Mouse (Mus musculus): ENCODE data around the gene Nt5c1b. TPM values are rescaled to one million over a fixed set of nuclear protein-coding genes. Genes with fewer than 3 reads are reported as not detected.

Nt5c1b gene
- polyA plus RNA-seq (2016; fragmentation: Nextera tagmentation; extraction: Ambion mirVana) = 0.10 TPM in 1 of 2 replicates, not detected in the other

DNA sequence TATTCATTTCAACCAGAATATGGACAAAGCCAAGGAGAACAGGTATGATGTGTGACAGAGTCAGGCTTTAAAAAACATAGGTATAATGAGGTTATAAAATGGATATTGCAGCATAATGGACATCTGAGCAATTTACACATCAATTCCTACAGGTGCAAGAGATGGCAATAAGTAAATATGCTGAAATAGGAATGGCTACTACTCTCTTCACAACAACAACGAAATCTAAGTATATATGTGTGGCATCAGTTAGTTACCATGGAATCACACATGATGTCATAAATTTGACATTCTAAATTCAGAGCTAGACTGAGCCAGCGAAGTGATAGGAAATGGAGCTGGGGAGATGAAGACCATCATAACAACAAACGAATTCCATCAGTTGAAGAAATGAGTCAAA lies at the start of gene Nt5c1b:
TSS of gene Nt5c1b (plus strand) at position 301 of the 400 bp plus-strand sequence.
- no peak for DNase-seq (ENCODE audit: low spot score)
- no peak within 1 kb of the TSS for H3K4me3 ChIP-seq
- no peaks in the 10 kb centered on the region for H3K9me3 ChIP-seq
- no peaks in the 10 kb centered on the region for H3K27me3 ChIP-seq (ENCODE audit: insufficient read depth, poor library complexity, severe bottlenecking)
- H3K4me1 ChIP-seq = no peaks in the 10 kb centered on the region
- no peaks in the 10 kb centered on the region for H3K36me3 ChIP-seq
- H3K27ac ChIP-seq = no peak within 1 kb of the TSS
- 77% methylated on average over 3 of the region's 3 CpGs for WGBS

GRCm38 (mm10) chr12:10327651-10328050 lies 42.1 kb upstream of the Nt5c1b start:
- H3K9me3 ChIP-seq = no peaks in the 10 kb centered on the region
- H3K27me3 ChIP-seq (ENCODE audit: insufficient read depth, poor library complexity, severe bottlenecking) = no peaks in the 10 kb centered on the region
- DNase-seq (ENCODE audit: low spot score) = no peak
- no peaks in the 10 kb centered on the region for H3K36me3 ChIP-seq
- no peak overlapping the region for H3K27ac ChIP-seq
- no peak overlapping the region for H3K4me3 ChIP-seq
- 90% methylated on average over 10 of the region's 10 CpGs for WGBS
- H3K4me1 ChIP-seq = no peaks in the 10 kb centered on the region

DNA sequence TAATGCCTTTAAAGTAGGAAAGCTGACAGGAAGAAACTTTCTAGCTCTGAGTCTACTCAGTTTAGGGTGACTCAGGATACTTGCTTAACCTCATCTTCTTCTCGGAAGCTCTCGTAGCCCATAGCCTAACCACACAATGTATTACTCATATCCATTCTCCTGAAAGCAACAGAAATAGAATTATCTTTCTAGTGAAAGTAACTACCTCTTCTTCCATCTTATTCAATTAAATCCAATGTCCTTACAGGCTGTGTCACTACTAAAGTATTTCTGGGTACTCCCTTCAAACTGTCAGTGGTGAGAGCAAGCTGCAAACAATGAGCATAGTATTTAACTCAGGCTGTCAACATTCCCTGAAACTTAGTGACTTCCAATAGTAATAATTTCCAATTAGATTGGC lies 40.3 kb upstream of the Nt5c1b start:
- no peaks in the 10 kb centered on the region for H3K9me3 ChIP-seq
- DNase-seq (ENCODE audit: low spot score) = no peak
- 85% methylated on average over 2 of the region's 2 CpGs for WGBS
- H3K36me3 ChIP-seq = no peaks in the 10 kb centered on the region
- H3K4me3 ChIP-seq = no peak overlapping the region
- no peak overlapping the region for H3K27ac ChIP-seq
- no peaks in the 10 kb centered on the region for H3K4me1 ChIP-seq
- no peaks in the 10 kb centered on the region for H3K27me3 ChIP-seq (ENCODE audit: insufficient read depth, poor library complexity, severe bottlenecking)

DNA sequence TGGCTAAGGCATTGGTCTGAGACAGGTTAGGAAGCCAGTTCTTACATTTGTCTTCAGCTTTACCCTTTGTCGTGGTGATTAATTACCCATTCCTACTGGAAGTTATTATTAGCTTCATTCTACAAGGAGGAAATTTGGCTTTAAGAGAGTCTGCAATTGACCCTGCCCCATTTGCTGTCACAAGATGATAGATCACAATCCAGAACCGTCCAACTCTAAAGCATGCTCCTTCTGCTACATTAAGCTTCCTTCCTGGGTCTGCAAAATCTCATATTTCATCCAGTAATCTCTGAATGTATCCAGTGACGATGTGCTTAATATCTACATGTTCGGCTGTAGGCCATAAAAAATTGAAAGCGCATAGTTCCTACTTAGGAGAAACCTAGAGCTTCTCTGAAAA lies 29.2 kb upstream of the Nt5c1b start:
- Histone ChIP-seq H3K4me1 (no peaks in the 10 kb centered on the region), H3K4me3 (no peak overlapping the region), H3K27ac (no peak overlapping the region), H3K27me3 (ENCODE audit: insufficient read depth, poor library complexity, severe bottlenecking) (no peaks in the 10 kb centered on the region), H3K36me3 (no peaks in the 10 kb centered on the region), H3K9me3 (no peaks in the 10 kb centered on the region)
- WGBS = 80% methylated on average over 5 of the region's 5 CpGs
- DNase-seq (ENCODE audit: low spot score) = no peak

GRCm38 (mm10) chr12:10350706-10351105 lies 19.1 kb upstream of the Nt5c1b start:
- H3K9me3 ChIP-seq = no peaks in the 10 kb centered on the region
- no peaks in the 10 kb centered on the region for H3K4me1 ChIP-seq
- DNase-seq (ENCODE audit: low spot score) = no peak
- H3K27me3 ChIP-seq (ENCODE audit: insufficient read depth, poor library complexity, severe bottlenecking) = no peaks in the 10 kb centered on the region
- WGBS = 48% methylated on average over 3 of the region's 3 CpGs
- no peaks in the 10 kb centered on the region for H3K36me3 ChIP-seq
- H3K27ac ChIP-seq = no peak overlapping the region
- no peak overlapping the region for H3K4me3 ChIP-seq

- 67% methylated on average over 6 of the region's 6 CpGs for WGBS
- no peak for DNase-seq (ENCODE audit: low spot score)
- Histone ChIP-seq H3K27ac (no peak overlapping the region), H3K9me3 (no peaks in the 10 kb centered on the region), H3K27me3 (ENCODE audit: insufficient read depth, poor library complexity, severe bottlenecking) (no peaks in the 10 kb centered on the region), H3K4me1 (no peaks in the 10 kb centered on the region), H3K36me3 (no peaks in the 10 kb centered on the region), H3K4me3 (no peak overlapping the region)
Observed at GRCm38 (mm10) chr12:10357756-10358155, 12.0 kb upstream of the Nt5c1b start.

DNA sequence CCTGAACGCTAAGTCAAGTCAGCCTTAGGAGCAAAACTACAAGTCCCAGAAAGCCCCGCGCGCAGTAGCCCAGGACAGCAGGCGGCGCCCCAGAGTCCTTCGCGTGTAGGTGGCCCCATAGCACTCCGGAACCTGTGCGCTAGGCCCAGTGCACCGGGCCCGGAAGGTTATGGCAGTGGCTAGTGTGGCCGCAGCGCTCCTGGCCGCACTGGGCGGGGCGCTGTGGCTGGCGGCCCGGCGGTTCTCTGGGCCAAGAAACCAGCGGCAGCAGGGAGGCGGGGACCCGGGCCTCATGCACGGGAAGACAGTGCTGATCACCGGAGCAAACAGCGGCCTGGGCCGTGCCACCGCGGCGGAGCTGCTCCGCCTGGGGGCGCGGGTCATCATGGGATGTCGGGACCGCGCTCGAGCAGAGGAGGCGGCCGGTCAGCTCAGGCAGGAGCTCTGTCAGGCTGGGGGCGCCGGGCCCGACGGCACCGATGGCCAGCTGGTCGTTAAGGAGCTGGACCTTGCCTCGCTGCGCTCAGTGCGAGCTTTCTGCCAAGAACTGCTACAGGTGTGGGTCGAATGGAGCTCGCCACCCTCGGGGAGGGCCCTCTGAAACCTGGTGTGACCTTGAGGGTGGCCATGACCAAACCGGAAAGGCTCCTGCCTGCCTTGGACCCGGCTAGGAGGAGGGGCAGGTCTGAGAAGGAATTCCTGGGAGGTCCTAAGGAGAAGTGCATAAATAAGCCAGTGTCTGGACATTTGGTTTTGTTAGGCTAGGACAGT lies 21.1 kb downstream of the Nt5c1b start, which contains the start of gene Rdh14:
TSS of gene Rdh14 (plus strand) at position 102 of the 771 bp plus-strand sequence.
- Histone ChIP-seq H3K4me1 (0 out of 2 replicates have a peak, but pooled peaks cover 3% of the 10 kb centered on the region), H3K27ac (peak within 1 kb of the TSS; percentile 98), H3K4me3 (peak within 1 kb of the TSS; percentile 64), H3K9me3 (no peaks in the 10 kb centered on the region), H3K27me3 (ENCODE audit: insufficient read depth, poor library complexity, severe bottlenecking) (no peaks in the 10 kb centered on the region), H3K36me3 (peaks cover 9% of the 10 kb centered on the region)
- WGBS = under 1% methylated on average over 53 of the region's 53 CpGs
- peak; percentile 97 for DNase-seq (ENCODE audit: low spot score)

DNA sequence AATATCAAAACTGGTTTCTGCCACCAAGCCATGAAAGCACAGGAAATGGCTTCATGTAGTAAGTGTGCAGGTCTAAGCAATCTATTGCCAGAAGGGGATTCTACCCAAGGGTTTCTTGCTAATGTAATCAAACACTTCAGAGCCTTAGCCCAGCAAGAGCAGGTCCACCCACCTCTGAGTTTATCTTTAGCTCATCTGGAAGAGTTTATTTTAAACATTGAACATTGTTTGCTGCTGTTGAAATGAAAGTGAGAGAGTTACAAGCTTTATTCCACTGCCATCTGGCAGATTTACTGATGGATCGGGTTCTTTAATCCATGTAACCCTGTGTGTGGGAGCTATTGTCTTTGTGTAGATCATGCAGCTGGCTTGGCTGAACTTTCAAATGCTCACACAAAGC lies 31.0 kb downstream of the Nt5c1b start:
- Histone ChIP-seq H3K4me1 (no peaks in the 10 kb centered on the region), H3K36me3 (no peaks in the 10 kb centered on the region), H3K27ac (no peak overlapping the region), H3K4me3 (no peak overlapping the region), H3K9me3 (no peaks in the 10 kb centered on the region), H3K27me3 (ENCODE audit: insufficient read depth, poor library complexity, severe bottlenecking) (no peaks in the 10 kb centered on the region)
- WGBS = 81% methylated on average over 1 of the region's 1 CpGs
- DNase-seq (ENCODE audit: low spot score) = no peak

DNA sequence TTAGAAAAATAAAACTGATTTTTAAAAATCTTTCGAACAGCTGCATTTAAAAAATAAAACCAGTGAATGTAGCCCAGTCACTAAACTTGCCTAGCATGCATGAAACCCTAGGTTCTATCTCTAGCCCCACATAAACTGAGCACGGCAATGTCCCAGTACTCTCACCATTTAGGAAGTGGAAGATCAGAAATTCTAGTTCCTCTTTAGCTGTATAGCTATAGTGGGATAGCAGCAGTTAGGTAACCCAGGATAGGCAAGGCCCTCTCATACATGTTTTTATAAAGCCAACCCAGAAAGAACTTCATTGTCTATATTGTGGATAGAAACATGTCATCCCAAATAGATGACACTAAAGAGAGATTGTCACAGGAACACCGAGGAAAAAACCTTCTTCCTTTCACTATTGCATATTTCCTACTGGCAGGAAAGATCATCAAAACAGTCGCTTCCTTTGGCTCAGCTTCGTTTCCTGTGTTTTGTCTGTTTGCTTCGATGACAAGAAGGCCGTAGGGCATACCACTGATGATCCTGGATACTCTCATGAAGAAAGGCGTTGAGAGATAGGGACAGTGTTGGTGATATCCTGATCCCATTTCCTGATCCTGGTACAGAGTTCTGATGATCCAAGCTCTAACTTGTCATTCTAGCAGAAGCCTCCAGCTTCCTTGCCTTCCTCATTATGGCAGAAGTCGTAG lies 32.8 kb downstream of the Nt5c1b start:
- H3K4me3 ChIP-seq = no peak overlapping the region
- H3K27ac ChIP-seq = no peak overlapping the region
- no peak for DNase-seq (ENCODE audit: low spot score)
- no peaks in the 10 kb centered on the region for H3K36me3 ChIP-seq
- H3K4me1 ChIP-seq = no peaks in the 10 kb centered on the region
- H3K9me3 ChIP-seq = no peaks in the 10 kb centered on the region
- no peaks in the 10 kb centered on the region for H3K27me3 ChIP-seq (ENCODE audit: insufficient read depth, poor library complexity, severe bottlenecking)
- 63% methylated on average over 9 of the region's 9 CpGs for WGBS

GRCm38 (mm10) chr12:10410511-10411179 lies 40.9 kb downstream of the Nt5c1b start:
- no peak for DNase-seq (ENCODE audit: low spot score)
- no peak overlapping the region for H3K4me3 ChIP-seq
- no peaks in the 10 kb centered on the region for H3K9me3 ChIP-seq
- WGBS = 84% methylated on average over 3 of the region's 3 CpGs
- no peak overlapping the region for H3K27ac ChIP-seq
- peaks cover 7% of the 10 kb centered on the region; the same call in 1 of the 2 replicates for H3K4me1 ChIP-seq
- no peaks in the 10 kb centered on the region for H3K27me3 ChIP-seq (ENCODE audit: insufficient read depth, poor library complexity, severe bottlenecking)
- H3K36me3 ChIP-seq = no peaks in the 10 kb centered on the region

DNA sequence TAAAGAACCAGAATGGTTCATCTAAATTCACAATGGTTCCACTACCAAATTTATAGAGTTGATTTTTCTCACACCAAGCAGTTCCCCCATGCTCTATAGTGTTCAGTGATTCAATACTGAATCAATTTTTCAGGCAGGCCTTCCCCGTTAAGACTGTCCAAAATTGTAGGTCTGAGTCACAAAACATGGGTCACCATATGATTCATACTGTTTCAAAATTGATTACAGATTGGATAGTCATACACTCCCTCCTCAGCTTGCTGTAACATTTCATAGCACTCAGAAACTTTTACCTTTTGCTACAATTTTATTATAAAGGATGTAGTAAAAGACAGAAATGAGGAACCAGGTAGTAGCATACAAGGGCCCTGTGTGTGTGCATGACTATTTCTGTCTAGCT lies 41.7 kb downstream of the Nt5c1b start:
- Histone ChIP-seq H3K27ac (no peak overlapping the region), H3K36me3 (no peaks in the 10 kb centered on the region), H3K9me3 (no peaks in the 10 kb centered on the region), H3K4me1 (peaks cover 7% of the 10 kb centered on the region; the same call in 1 of the 2 replicates), H3K4me3 (no peak overlapping the region), H3K27me3 (ENCODE audit: insufficient read depth, poor library complexity, severe bottlenecking) (no peaks in the 10 kb centered on the region)
- DNase-seq (ENCODE audit: low spot score) = no peak
- WGBS = 91% methylated on average over 1 of the region's 1 CpGs

DNA sequence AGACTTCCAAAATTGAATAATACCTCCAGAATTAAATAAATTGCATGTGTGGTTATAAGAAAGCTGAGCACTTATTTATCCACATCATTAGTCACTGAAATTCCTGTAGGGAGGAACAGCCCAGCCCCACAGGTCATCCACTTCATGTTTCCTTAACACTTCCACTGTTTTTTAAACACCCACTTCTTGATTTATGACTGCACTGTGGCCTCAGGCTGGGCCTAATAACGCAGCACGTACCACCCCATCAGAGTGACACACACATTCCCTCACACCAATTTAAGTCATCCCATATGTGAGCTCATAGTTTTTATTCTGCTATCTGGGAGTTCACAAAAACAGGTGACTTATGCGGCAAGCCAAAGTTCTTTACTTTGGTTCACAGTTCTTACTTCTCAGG lies 52.6 kb downstream of the Nt5c1b start:
- 73% methylated on average over 3 of the region's 3 CpGs for WGBS
- H3K4me1 ChIP-seq = no peaks in the 10 kb centered on the region
- no peak overlapping the region for H3K4me3 ChIP-seq
- H3K36me3 ChIP-seq = no peaks in the 10 kb centered on the region
- H3K27me3 ChIP-seq (ENCODE audit: insufficient read depth, poor library complexity, severe bottlenecking) = no peaks in the 10 kb centered on the region
- no peak overlapping the region for H3K27ac ChIP-seq
- DNase-seq (ENCODE audit: low spot score) = no peak
- no peaks in the 10 kb centered on the region for H3K9me3 ChIP-seq
